Mouse (Mus musculus) midbrain, embryonic 16.5 days (tissue): ENCODE measurements around the gene Sh3rf3. TPM values are rescaled to one million over a fixed set of nuclear protein-coding genes. Genes with fewer than 3 reads are reported as not detected.
A peak's percentile ranks its signal among the peaks of the same experiment; 100 is the strongest.

Experiments used
- ATAC-seq: fragments of 200-750 bp; cut with Nextera tagmentation; 2 replicates; pipeline ENCODE4 v1.8.0; 2017; ENCODE audit warnings: moderate TSS enrichment
- H3K27ac ChIP-seq: fragments of 300-500 bp; sonication (generic); 2 replicates; pipeline ENCODE4 v1.5.1; 2014; ENCODE audit warnings: mild to moderate bottlenecking, low read length, mixed read lengths
- H3K27me3 ChIP-seq: fragments of 300-500 bp; sonication (generic); 2 replicates; pipeline ENCODE4 v1.6.1; 2014; ENCODE audit warnings: low read depth, low read length, mixed read lengths; ENCODE audit not compliant: control insufficient read depth, insufficient read depth
- H3K36me3 ChIP-seq: fragments of 300-500 bp; sonication (generic); 2 replicates; pipeline ENCODE4 v1.6.1; 2014; ENCODE audit warnings: mild to moderate bottlenecking, low read length, moderate library complexity, mixed read lengths; ENCODE audit not compliant: control insufficient read depth, insufficient read depth
- H3K4me1 ChIP-seq: fragments of 300-500 bp; sonication (generic); 2 replicates; pipeline ENCODE4 v1.6.1; 2014; ENCODE audit warnings: mild to moderate bottlenecking, low read length, mixed read lengths; ENCODE audit not compliant: control insufficient read depth, insufficient read depth
- H3K4me2 ChIP-seq: fragments of 300-500 bp; sonication (generic); 2 replicates; pipeline ENCODE4 v1.6.1; 2014; ENCODE audit warnings: mild to moderate bottlenecking, low read length, mixed read lengths
- H3K4me3 ChIP-seq: fragments of 300-500 bp; sonication (generic); 2 replicates; pipeline ENCODE4 v1.5.1; 2014; ENCODE audit warnings: low read depth, mild to moderate bottlenecking, low read length, moderate library complexity, mixed read lengths
- H3K9ac ChIP-seq: fragments of 300-500 bp; sonication (generic); 2 replicates; pipeline ENCODE4 v1.6.1; 2014; ENCODE audit warnings: low read depth, low read length, mixed read lengths
- H3K9me3 ChIP-seq: fragments of 300-500 bp; sonication (generic); replicated peaks from 2 replicates; pipeline ENCODE4 v1.6.1; 2014; ENCODE audit warnings: mild to moderate bottlenecking, low read length, mixed read lengths; ENCODE audit not compliant: control insufficient read depth, poor library complexity, severe bottlenecking
- WGBS: fragments of 180-500 bp; shearing (Covaris S2); extraction: QIAGEN DNeasy Blood & Tissue Kit; methylation state at CpG from one replicate; pipeline ENCODE4 v1.1.7; 2014; 5-methylcytosine and 5-hydroxymethylcytosine counted together
- polyA plus RNA-seq: library from polyadenylated mRNA; unstranded; fragments of >200 nt; fragmentation: Nextera tagmentation; extraction: Ambion mirVana; gene quantifications from 2 replicates; pipeline ENCODE4 v1.2.1, GENCODE M21; 2015

Sh3rf3 gene
- polyA plus RNA-seq, 1 experiment from 2014 or later, result 3.1 TPM

DNA sequence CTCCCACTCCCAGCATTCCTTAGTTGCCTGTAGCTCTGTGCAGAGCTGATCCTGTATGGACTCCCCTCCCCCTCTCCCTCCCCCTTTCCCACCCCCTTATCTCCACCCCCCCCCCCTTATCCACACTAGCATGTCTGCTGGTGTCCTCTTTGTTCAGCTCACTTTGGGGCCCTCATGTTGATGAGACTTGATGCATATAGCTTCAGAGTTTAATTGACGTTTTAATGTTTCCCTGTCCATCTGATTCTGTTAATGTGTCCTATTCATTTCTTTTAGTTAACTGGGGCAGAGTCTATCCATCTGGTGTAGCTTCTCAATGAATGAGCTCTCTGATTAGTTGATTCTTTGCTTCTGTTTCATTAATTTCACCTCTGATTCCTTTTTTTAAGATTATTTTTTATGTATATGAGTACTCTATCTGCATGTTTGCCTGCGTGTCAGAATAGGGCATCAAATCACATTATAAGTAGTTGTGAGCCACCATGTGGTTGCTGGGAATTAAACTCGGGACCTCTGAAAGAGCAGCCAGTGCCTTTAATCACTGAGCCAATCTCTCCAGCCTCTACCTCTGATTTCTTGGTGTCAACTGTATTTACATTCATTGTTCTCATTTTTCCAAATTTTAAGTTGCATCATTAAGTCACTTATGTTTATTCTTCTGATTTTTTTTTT is 206.3 kb downstream of the Sh3rf3 start:
- Histone ChIP-seq H3K27ac (no peak overlapping the region), H3K27me3 (no peaks in the 10 kb centered on the region), H3K36me3 (no peaks in the 10 kb centered on the region), H3K4me2 (no peak overlapping the region), H3K4me1 (no peaks in the 10 kb centered on the region), H3K9me3 (0 out of 2 replicates have a peak, but pooled peaks cover 3% of the 10 kb centered on the region), H3K4me3 (no peak overlapping the region), H3K9ac (no peak overlapping the region)
- WGBS, result 58% methylated on average over 3 of the region's 3 CpGs
- ATAC-seq, result no peak

DNA sequence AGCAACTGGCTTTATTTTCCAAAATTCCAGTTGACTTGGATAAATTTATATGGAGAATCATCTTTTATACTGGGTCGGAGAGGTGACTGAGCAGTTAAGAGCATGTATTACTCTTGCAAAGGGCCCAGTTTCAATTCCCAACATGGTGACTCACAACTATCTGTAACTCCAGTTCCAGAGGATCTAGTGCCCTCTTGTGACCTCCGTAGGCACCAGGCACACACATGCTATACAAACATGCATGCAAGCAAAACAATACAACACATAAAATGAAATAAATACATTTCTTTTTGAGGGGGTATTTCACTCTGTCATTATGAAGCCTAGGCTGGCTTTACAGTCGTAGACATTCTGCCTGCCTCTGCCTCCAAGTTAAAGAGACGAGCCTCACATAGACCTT is 237.3 kb downstream of the Sh3rf3 start:
- Histone ChIP-seq H3K9me3 (no peaks in the 10 kb centered on the region), H3K4me1 (no peaks in the 10 kb centered on the region), H3K9ac (no peak overlapping the region), H3K4me3 (no peak overlapping the region), H3K27ac (no peak overlapping the region), H3K36me3 (no peaks in the 10 kb centered on the region), H3K4me2 (no peak overlapping the region), H3K27me3 (no peaks in the 10 kb centered on the region)
- 90% methylated on average over 4 of the region's 4 CpGs for WGBS
- no peak for ATAC-seq

DNA sequence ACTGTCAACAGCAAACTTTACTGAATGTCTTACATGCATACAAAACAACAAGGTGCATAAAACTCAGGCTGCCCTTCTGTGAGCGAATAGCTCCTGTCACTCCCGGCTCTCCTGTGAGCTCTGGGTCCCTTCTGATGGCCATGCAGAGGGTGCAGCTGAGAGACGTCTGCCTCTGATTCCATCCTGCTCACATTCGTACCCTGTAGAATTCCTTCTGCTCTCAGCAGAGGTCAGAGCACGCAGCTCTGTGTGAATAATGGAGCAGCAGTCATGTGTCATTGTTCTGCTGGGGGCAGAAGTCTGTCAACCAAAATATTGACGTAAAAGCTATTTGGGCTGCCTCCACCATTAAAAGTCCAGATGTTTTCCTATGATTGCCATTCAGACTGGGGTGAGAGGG is 243.1 kb downstream of the Sh3rf3 start:
- H3K4me3 ChIP-seq, result no peak overlapping the region
- ATAC-seq, result peak; percentile 48; the same call in 1 of the 2 replicates
- H3K27ac ChIP-seq, result no peak overlapping the region
- peaks cover 5% of the 10 kb centered on the region; the same call in 1 of the 2 replicates for H3K4me1 ChIP-seq
- 36% methylated on average over 6 of the region's 6 CpGs for WGBS
- no peak overlapping the region for H3K4me2 ChIP-seq
- H3K27me3 ChIP-seq, result no peaks in the 10 kb centered on the region
- H3K9ac ChIP-seq, result no peak overlapping the region
- H3K9me3 ChIP-seq, result no peaks in the 10 kb centered on the region
- no peaks in the 10 kb centered on the region for H3K36me3 ChIP-seq

GRCm38 (mm10) chr10:59066804-59067203 is 253.6 kb downstream of the Sh3rf3 start:
- Histone ChIP-seq H3K4me2 (no peak overlapping the region), H3K36me3 (no peaks in the 10 kb centered on the region), H3K9ac (no peak overlapping the region), H3K27ac (no peak overlapping the region), H3K27me3 (no peaks in the 10 kb centered on the region), H3K9me3 (no peaks in the 10 kb centered on the region), H3K4me3 (no peak overlapping the region), H3K4me1 (no peaks in the 10 kb centered on the region)
- ATAC-seq, result no peak
- 83% methylated on average over 6 of the region's 6 CpGs for WGBS

GRCm38 (mm10) chr10:59072827-59073226 is 259.7 kb downstream of the Sh3rf3 start:
- H3K27ac ChIP-seq, result no peak overlapping the region
- no peak for ATAC-seq
- 89% methylated on average over 4 of the region's 4 CpGs for WGBS
- no peaks in the 10 kb centered on the region for H3K4me1 ChIP-seq
- H3K27me3 ChIP-seq, result no peaks in the 10 kb centered on the region
- H3K9ac ChIP-seq, result no peak overlapping the region
- no peak overlapping the region for H3K4me2 ChIP-seq
- no peaks in the 10 kb centered on the region for H3K9me3 ChIP-seq
- no peaks in the 10 kb centered on the region for H3K36me3 ChIP-seq
- no peak overlapping the region for H3K4me3 ChIP-seq

DNA sequence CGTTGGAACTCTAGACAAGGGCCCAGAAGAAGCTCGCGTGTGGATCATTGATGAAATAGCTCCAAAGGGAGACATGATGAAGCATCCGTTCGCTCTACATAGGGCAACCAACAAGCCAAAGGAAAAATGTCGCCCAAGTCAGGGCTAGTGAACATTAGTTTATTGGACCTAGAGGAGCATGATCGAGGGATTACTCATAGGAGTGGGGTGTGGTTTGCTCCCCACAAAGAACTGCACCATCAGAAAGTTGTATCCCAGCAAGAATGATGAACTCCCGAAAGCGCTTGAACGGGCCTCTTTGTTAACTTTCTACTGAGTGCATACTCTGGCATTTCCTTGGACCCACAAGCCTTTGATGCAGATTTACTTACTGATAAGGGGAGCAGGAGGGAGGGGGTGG is 263.5 kb downstream of the Sh3rf3 start:
- no peaks in the 10 kb centered on the region for H3K36me3 ChIP-seq
- H3K9ac ChIP-seq, result no peak overlapping the region
- WGBS, result 95% methylated on average over 10 of the region's 10 CpGs
- H3K27ac ChIP-seq, result no peak overlapping the region
- no peak for ATAC-seq
- H3K9me3 ChIP-seq, result no peaks in the 10 kb centered on the region
- no peak overlapping the region for H3K4me3 ChIP-seq
- no peaks in the 10 kb centered on the region for H3K4me1 ChIP-seq
- H3K4me2 ChIP-seq, result no peak overlapping the region
- H3K27me3 ChIP-seq, result no peaks in the 10 kb centered on the region

GRCm38 (mm10) chr10:59077909-59078308 is 264.8 kb downstream of the Sh3rf3 start:
- whole genome bisulfite sequencing, result 62% methylated on average over 10 of the region's 10 CpGs
- Histone ChIP-seq H3K9ac (no peak overlapping the region), H3K27ac (no peak overlapping the region)

GRCm38 (mm10) chr10:59085604-59086003 is 272.4 kb downstream of the Sh3rf3 start:
- no peak overlapping the region for H3K4me3 ChIP-seq
- no peaks in the 10 kb centered on the region for H3K27me3 ChIP-seq
- H3K27ac ChIP-seq, result no peak overlapping the region
- 96% methylated on average over 5 of the region's 5 CpGs for WGBS
- peaks cover 13% of the 10 kb centered on the region for H3K4me1 ChIP-seq
- no peaks in the 10 kb centered on the region for H3K36me3 ChIP-seq
- H3K4me2 ChIP-seq, result no peak overlapping the region
- H3K9me3 ChIP-seq, result no peaks in the 10 kb centered on the region
- no peak overlapping the region for H3K9ac ChIP-seq
- ATAC-seq, result no peak

More at GRCm38 (mm10) chr10:59077909-59078308, 264.8 kb downstream of the Sh3rf3 start:
- Histone ChIP-seq H3K4me3 (no peak overlapping the region), H3K4me2 (no peak overlapping the region), H3K36me3 (no peaks in the 10 kb centered on the region), H3K4me1 (no peaks in the 10 kb centered on the region), H3K9me3 (no peaks in the 10 kb centered on the region), H3K27me3 (no peaks in the 10 kb centered on the region)
- 0 out of 2 replicates have a peak, but pooled peaks have one; percentile 28 for ATAC-seq

DNA sequence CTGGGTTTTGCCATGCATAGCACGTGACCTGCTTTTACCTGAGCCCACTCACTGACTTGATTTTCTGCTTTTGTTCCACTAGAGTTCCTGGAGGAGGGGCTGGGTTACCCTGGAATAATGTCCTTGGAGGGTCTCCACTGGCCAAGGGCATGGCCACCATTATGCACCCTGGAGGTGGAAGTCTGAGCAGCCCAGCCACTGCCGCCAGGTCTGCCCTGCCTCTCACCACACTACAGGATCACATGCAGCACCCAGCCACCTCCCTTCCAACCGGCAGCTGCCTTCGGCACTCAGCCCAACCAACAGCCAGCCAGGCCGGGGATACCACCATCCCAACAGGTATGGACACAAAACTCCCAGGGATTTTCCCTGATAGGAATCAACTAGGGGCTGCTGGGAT is 273.4 kb downstream of the Sh3rf3 start:
- Histone ChIP-seq H3K36me3 (no peaks in the 10 kb centered on the region), H3K4me3 (no peak overlapping the region), H3K27ac (no peak overlapping the region), H3K9me3 (no peaks in the 10 kb centered on the region), H3K4me1 (peaks cover 19% of the 10 kb centered on the region), H3K9ac (no peak overlapping the region), H3K27me3 (no peaks in the 10 kb centered on the region), H3K4me2 (no peak overlapping the region)
- 96% methylated on average over 5 of the region's 5 CpGs for WGBS
- ATAC-seq, result no peak
